Mouse (Mus musculus) liver, embryonic 11.5 days (tissue): Measurements from ENCODE around the gene Kpna6. TPM values are rescaled to one million over a fixed set of nuclear protein-coding genes. Genes with fewer than 3 reads are reported as not detected.

ENCODE experiments used
- ATAC-seq: fragments of 200-750 bp; cut with Nextera tagmentation; replicated peaks from 2 replicates; pipeline ENCODE4 v1.8.0; 2017; ENCODE audit warnings: moderate number of reproducible peaks, mild to moderate bottlenecking, moderate TSS enrichment, moderate library complexity; ENCODE audit not compliant: low FRiP score
- DNase-seq: peaks from one replicate; pipeline ENCODE4 v3.0.0-alpha.2; 2017; ENCODE audit warnings: low spot score
- H3K27ac ChIP-seq: fragments of 300-500 bp; sonication (generic); 2 replicates; pipeline ENCODE4 v1.5.1; 2014; ENCODE audit warnings: mild to moderate bottlenecking, low read depth, low read length, control low read depth
- H3K27me3 ChIP-seq: fragments of 300-500 bp; sonication (generic); replicated peaks from 2 replicates; pipeline ENCODE4 v1.6.1; 2014; ENCODE audit warnings: low read length, mixed read lengths; ENCODE audit not compliant: control insufficient read depth, insufficient read depth
- H3K36me3 ChIP-seq: fragments of 300-500 bp; sonication (generic); 2 replicates; pipeline ENCODE4 v1.6.1; 2014; ENCODE audit warnings: mild to moderate bottlenecking, low read length, moderate library complexity, mixed read lengths; ENCODE audit not compliant: control insufficient read depth, insufficient read depth
- H3K4me1 ChIP-seq: fragments of 300-500 bp; sonication (generic); replicated peaks from 2 replicates; pipeline ENCODE4 v1.6.1; 2014; ENCODE audit warnings: low read length, mixed read lengths; ENCODE audit not compliant: control insufficient read depth, insufficient read depth
- H3K4me2 ChIP-seq: fragments of 300-500 bp; sonication (generic); 2 replicates; pipeline ENCODE4 v1.6.1; 2014; ENCODE audit warnings: mild to moderate bottlenecking, control low read depth, moderate library complexity
- H3K4me3 ChIP-seq: fragments of 300-500 bp; sonication (generic); 2 replicates; pipeline ENCODE4 v1.5.1; 2014; ENCODE audit warnings: low read depth, low read length, control low read depth
- H3K9ac ChIP-seq: fragments of 300-500 bp; sonication (generic); 2 replicates; pipeline ENCODE4 v1.6.1; 2014; ENCODE audit warnings: low read depth, low read length, control low read depth
- H3K9me3 ChIP-seq: fragments of 300-500 bp; sonication (generic); 2 replicates; pipeline ENCODE4 v1.6.1; 2016; ENCODE audit warnings: low read length, inconsistent platforms, mixed read lengths; ENCODE audit not compliant: control insufficient read depth
- WGBS: fragments of 180-500 bp; shearing (Covaris S2); extraction: QIAGEN DNeasy Blood & Tissue Kit; methylation state at CpG from one replicate; pipeline ENCODE4 v1.1.7; 2014; 5-methylcytosine and 5-hydroxymethylcytosine counted together
- polyA plus RNA-seq: library from polyadenylated mRNA; unstranded; fragments of >200 nt; fragmentation: Nextera tagmentation; extraction: Ambion mirVana; gene quantifications from 2 replicates; pipeline ENCODE4 v1.2.1, GENCODE M21; 2014

Gene Kpna6
- polyA plus RNA-seq, 1 experiment from 2014 or later = 11.7 TPM

DNA sequence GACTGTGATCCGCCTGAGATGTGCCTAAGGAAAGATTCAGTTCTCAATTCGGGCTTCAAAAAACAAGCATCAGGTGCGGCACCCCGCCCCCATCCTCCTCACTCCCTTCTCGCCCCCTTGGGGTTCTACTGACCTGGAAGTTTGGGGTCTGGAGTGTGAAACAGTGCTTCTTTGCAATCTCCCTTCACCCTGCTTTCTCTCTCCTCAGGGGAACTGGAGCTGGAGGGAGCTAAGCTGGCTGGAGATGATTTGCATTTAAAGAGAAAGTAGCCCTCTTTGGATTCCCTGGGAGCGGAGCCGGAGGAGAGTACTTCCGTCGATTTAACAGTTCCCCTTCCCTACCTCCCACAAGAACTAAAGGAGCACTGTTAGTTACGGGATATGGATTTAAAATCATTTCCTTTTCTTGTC, 48.9 kb downstream of the Kpna6 start, which contains the start of gene Ccdc28b:
Gene Ccdc28b, minus strand, starts transcription at position 267 of the 411 bp plus-strand sequence.
- peak within 1 kb of the TSS; percentile 73 for H3K4me2 ChIP-seq
- peak within 1 kb of the TSS; percentile 66 for H3K4me3 ChIP-seq
- no peaks in the 10 kb centered on the region for H3K9me3 ChIP-seq
- peaks cover 25% of the 10 kb centered on the region for H3K4me1 ChIP-seq
- peak within 1 kb of the TSS; percentile 74 for H3K9ac ChIP-seq
- 0% methylated on average over 10 of the region's 10 CpGs for WGBS
- peak within 1 kb of the TSS; percentile 81 for H3K27ac ChIP-seq
- ATAC-seq = no peak; the same call in 1 of the 2 replicates
- H3K27me3 ChIP-seq = no peaks in the 10 kb centered on the region
- DNase-seq = peak; percentile 55
- peaks cover 19% of the 10 kb centered on the region for H3K36me3 ChIP-seq

GRCm38 (mm10) chr4:129622803-129623535, 49.6 kb downstream of the Kpna6 start:
- Histone ChIP-seq H3K9me3 (no peaks in the 10 kb centered on the region), H3K4me3 (peak overlapping the region; percentile 66), H3K4me1 (peaks cover 25% of the 10 kb centered on the region), H3K27me3 (no peaks in the 10 kb centered on the region), H3K4me2 (peak overlapping the region; percentile 73), H3K36me3 (peaks cover 12% of the 10 kb centered on the region; the same call in 1 of the 2 replicates), H3K9ac (peak overlapping the region; percentile 74), H3K27ac (peak overlapping the region; percentile 69; the same call in 1 of the 2 replicates)
- no peak for ATAC-seq
- 20% methylated on average over 8 of the region's 8 CpGs for WGBS
- DNase-seq = no peak

DNA sequence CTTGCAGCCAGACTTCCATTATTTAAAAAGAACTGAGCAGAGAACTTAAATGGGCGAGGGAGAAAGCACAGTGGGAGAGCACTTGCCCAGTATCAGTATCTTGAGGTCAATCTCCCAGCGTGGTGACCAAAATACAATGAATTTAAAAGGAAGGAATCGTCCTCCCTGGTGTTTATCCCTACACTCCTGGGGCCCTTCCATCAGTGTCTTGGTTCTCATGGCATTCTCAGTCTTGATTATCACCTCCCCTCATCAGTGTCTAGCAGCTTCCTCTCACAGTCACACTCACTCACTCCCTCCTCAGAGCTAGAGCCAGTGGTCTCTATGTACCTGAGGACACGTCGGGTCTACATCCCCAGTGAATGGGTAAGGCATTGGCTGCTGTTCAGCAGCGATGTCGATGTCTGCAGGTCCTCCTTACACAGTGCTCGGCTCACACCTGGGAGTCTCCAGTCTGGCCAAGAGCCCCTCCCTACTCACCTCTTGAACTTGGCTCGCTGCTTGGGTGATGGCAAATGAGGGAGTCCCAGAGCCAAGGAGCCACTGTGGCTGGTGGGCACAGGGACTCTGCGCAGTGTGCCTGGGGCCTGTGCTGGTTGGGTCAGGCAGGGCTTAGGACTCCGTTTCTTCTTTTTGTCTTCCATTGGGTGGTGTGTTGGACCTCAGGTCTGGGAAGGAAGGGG, 50.3 kb downstream of the Kpna6 start:
- Histone ChIP-seq H3K4me2 (peak overlapping the region; percentile 73), H3K9ac (no peak overlapping the region), H3K36me3 (peaks cover 6% of the 10 kb centered on the region; the same call in 1 of the 2 replicates), H3K4me3 (no peak overlapping the region), H3K9me3 (no peaks in the 10 kb centered on the region), H3K4me1 (peaks cover 25% of the 10 kb centered on the region), H3K27ac (no peak overlapping the region), H3K27me3 (no peaks in the 10 kb centered on the region)
- no peak for DNase-seq
- 77% methylated on average over 11 of the region's 11 CpGs for WGBS
- ATAC-seq = no peak

DNA sequence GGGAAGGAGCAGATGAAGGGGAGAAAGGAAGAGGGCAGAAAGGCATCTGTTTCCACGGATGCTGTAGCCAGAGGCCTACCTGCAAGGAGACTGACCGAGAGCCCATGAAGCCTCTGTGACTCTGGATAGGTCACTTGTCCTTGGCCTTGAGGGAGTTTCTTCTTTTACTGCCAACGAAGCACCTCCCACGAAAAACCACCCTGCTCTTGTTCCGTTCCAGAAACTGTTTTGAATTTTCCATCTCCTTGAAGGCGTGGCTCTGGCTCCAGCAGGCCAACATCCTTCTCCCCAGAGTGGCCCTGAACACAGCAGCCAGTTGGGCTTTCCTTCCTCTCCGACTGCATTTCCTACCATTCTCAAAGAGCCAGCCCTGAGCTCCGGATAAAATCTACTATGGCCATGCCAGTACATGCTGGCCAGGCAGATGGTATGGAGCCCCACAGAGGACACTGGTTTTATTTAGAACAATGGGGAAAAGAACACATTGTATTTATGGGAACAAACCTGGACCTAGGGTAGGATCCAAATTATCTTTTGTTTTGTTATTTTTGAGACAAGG, 51.2 kb downstream of the Kpna6 start:
- H3K36me3 ChIP-seq = peaks cover 7% of the 10 kb centered on the region; the same call in 1 of the 2 replicates
- peaks cover 25% of the 10 kb centered on the region for H3K4me1 ChIP-seq
- H3K27me3 ChIP-seq = no peaks in the 10 kb centered on the region
- no peak overlapping the region for H3K4me3 ChIP-seq
- ATAC-seq (no peak), DNase-seq (no peak)
- H3K27ac ChIP-seq = no peak overlapping the region
- no peaks in the 10 kb centered on the region for H3K9me3 ChIP-seq
- no peak overlapping the region for H3K9ac ChIP-seq
- H3K4me2 ChIP-seq = no peak overlapping the region
- 78% methylated on average over 8 of the region's 8 CpGs for WGBS

- Histone ChIP-seq H3K9ac (no peak overlapping the region; the same call in 1 of the 2 replicates), H3K27ac (no peak overlapping the region), H3K27me3 (no peaks in the 10 kb centered on the region), H3K4me3 (no peak overlapping the region), H3K9me3 (no peaks in the 10 kb centered on the region), H3K36me3 (peaks cover 7% of the 10 kb centered on the region; the same call in 1 of the 2 replicates), H3K4me2 (no peak overlapping the region), H3K4me1 (peaks cover 22% of the 10 kb centered on the region)
- WGBS = 75% methylated on average over 11 of the region's 11 CpGs
- ATAC-seq = no peak
- DNase-seq = no peak
These were observed 51.9 kb downstream of the Kpna6 start for GRCm38 (mm10) chr4:129620419-129621282.

DNA sequence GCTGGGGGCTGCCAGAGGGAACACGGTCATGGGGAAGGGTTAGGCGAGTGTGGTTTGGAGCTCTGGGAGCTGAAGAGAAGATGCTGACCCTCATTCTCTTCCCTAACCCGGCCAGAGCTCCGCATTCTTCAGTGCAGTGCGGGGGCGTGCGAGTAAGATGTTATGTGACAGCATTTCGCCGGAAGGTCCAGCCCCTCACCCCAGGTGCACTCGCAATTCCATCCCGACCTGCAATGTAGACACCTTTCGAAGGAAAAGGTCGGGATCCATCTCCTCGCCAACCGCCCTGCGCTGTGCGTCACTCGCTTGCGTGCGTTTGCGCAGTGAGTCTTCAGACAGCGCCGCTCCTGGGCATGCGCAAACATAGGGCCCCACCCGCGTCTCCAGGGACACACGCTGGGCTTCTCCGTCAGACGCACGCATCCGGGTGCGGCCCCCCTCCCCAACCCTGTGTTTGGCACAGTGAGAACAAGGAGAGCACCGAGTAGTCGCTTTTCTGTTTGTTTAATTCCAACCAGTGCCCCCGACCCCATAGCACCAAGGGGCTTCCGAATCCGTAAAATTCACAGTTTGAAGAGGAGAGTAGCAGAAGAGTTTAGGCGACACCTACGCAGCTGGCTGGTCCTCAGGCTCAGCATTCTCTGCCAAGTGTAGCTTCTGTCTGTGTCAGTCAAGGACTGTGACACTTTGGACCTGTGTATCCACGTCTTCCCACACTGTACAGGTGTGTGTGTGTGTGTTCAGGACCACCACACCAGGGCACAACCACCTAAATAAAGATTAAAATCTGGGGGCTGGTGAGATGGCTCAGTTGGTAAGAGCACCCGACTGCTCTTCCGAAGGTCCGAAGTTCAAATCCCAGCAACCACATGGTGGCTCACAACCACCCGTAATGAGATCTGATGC, 53.5 kb downstream of the Kpna6 start, which contains the start of gene Iqcc:
Gene Iqcc, minus strand, starts transcription at position 314 of the 906 bp plus-strand sequence.
- H3K9ac ChIP-seq = peak within 1 kb of the TSS; percentile 88
- ATAC-seq (peak; percentile 87), DNase-seq (peak; percentile 91)
- no peaks in the 10 kb centered on the region for H3K9me3 ChIP-seq
- 5% methylated on average over 43 of the region's 44 CpGs for whole genome bisulfite sequencing
- H3K27ac ChIP-seq = peak within 1 kb of the TSS; percentile 83
- peaks cover 7% of the 10 kb centered on the region; the same call in 1 of the 2 replicates for H3K36me3 ChIP-seq
- no peaks in the 10 kb centered on the region for H3K27me3 ChIP-seq
- peak within 1 kb of the TSS; percentile 96 for H3K4me2 ChIP-seq
- peak within 1 kb of the TSS; percentile 78 for H3K4me3 ChIP-seq
- H3K4me1 ChIP-seq = peaks cover 9% of the 10 kb centered on the region

DNA sequence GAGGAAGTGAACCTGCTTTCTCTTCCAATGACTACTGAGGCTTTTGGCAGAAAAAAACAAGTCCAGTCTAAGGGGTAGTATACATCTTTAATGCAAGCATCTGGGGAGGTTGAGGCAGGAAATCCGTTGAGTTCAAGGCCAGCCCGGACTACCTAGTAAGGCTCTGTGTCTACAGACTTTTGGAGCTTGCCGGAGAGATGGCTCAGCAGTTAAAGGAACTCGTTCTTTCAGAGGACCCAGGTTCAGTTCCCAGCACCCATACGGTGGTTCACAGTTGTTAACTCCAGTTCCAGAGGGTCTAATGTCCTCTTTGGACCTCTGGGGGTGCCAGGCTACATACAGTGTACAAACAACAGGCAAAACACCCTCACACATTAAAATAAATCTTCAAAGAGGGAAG, 54.5 kb downstream of the Kpna6 start:
- Histone ChIP-seq H3K4me3 (peak overlapping the region; percentile 78), H3K27ac (no peak overlapping the region), H3K9me3 (no peaks in the 10 kb centered on the region), H3K4me2 (peak overlapping the region; percentile 96), H3K4me1 (peaks cover 7% of the 10 kb centered on the region), H3K27me3 (no peaks in the 10 kb centered on the region), H3K9ac (peak overlapping the region; percentile 88), H3K36me3 (peaks cover 7% of the 10 kb centered on the region; the same call in 1 of the 2 replicates)
- WGBS = 91% methylated on average over 5 of the region's 5 CpGs
- DNase-seq (no peak), ATAC-seq (no peak)
